Mouse (Mus musculus) left cerebral cortex, postnatal 36 days (tissue): Measurements from ENCODE around the gene Zp3. TPM values are rescaled to one million over a fixed set of nuclear protein-coding genes. Genes with fewer than 3 reads are reported as not detected.

Source experiments
- DNase-seq, 2 experiments: peaks; one replicate each; pipeline ENCODE4 v3.0.0; 2021 to 2022; ENCODE audit warnings: low spot score in 2 of 2, mixed read lengths in 1 of 2
- intact Hi-C: fragments of 180-260 bp; cut with DNase I; formaldehyde crosslinking; loops from one replicate; pipeline ENCODE4 v1.15.1; 2025
- total RNA-seq, 2 experiments: library from RNA; stranded (reverse); gene quantifications; 2 replicates each; pipeline ENCODE4 v1.2.3; 2021

The Zp3 gene
- total RNA-seq, 2 experiments from 2014 or later: not detected

- intact Hi-C loops: no loop called here
- peak; percentile 87 for DNase-seq
Measured at GRCm38 (mm10) chr5:135994725-135995687, 15.1 kb downstream of the Zp3 start, which contains the start of gene Dtx2. TSS of gene Dtx2 (plus strand) at chr5:135994800.

DNA sequence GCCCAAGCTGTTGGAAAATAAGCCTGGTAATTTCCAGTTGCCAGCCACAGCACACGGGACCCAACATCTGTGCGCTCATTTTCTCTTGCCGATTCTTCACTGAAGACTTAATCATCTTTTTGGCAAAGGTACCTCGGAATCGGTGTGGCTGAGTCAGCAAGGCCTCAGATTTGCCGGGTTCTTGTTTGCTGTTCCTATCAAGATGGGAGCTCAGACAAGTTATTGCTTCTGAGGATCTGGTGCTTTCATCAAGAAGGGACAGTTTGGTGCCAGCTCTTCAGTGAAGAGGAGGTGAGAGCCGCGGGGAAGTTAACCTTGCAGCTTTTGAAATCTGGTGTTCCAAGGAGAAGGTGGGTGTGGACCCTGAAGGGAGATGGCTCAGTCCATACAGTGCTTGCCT, 16.3 kb downstream of the Zp3 start:
- no peak for DNase-seq
- intact Hi-C loops: no loop called here

GRCm38 (mm10) chr5:136001222-136001621, 21.3 kb downstream of the Zp3 start:
- no peak for DNase-seq
- intact Hi-C loops: no loop called here

GRCm38 (mm10) chr5:136002325-136002724, 22.4 kb downstream of the Zp3 start:
- intact Hi-C loops: no loop called here
- DNase-seq: no peak

DNA sequence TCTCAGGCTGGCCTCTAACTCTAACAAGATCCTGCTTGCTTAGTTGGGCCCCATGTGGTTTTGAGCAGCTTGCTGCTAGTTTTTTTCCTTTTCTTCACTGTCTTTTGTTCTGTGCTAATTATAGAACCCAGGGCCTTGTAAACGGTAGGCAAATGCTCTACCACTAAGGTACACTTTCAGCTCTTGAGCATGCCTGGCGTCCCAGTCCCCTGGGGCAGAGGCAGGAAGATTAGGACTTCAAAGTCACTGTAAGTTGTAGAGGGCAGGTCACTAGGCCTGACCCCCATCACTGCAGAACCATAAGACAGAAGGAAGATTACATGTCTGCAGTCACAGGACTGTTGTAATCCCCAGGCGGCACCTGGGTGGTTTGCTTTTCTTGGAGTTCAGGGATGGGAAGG, 22.9 kb downstream of the Zp3 start:
- intact Hi-C loops: no loop called here
- no peak for DNase-seq

DNA sequence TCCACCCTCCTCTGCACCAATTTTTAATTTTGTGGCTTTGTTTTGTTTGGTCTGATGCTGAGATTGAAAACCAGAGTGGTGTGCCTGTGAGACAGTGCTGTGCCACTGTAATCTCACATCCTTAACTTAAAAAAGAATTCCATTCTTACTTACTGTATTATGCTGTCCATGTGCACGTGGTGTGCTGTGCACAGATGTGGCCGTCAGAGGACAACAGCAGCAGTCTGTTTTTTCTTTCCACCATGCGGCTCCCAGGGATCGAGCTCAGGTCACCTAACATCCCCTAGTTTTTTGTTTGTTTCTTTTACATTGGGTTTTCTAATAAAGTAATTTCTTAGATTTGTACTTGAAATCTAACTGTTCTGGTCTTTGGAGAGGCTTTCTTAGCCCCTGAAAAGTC, 24.6 kb downstream of the Zp3 start:
- intact Hi-C loops: no loop called here
- no peak for DNase-seq

- intact Hi-C loops: no loop called here
- DNase-seq: no peak
Measured at GRCm38 (mm10) chr5:136007745-136008144, 27.8 kb downstream of the Zp3 start.

GRCm38 (mm10) chr5:136014877-136015276, 35.0 kb downstream of the Zp3 start:
- DNase-seq: no peak
- intact Hi-C loops: no loop called here

GRCm38 (mm10) chr5:136015586-136015985, 35.7 kb downstream of the Zp3 start:
- DNase-seq: no peak

GRCm38 (mm10) chr5:136016014-136016876, 36.3 kb downstream of the Zp3 start:
- intact Hi-C loops: no loop called here
- no peak for DNase-seq

More at GRCm38 (mm10) chr5:136015586-136015985, 35.7 kb downstream of the Zp3 start:
- intact Hi-C loops: no loop called here

- no peak for DNase-seq
- intact Hi-C loops: no loop called here
Measured at GRCm38 (mm10) chr5:136017262-136017661, 37.4 kb downstream of the Zp3 start.

- intact Hi-C loops: no loop called here
- no peak for DNase-seq
Measured at GRCm38 (mm10) chr5:136018726-136019125, 38.8 kb downstream of the Zp3 start.

DNA sequence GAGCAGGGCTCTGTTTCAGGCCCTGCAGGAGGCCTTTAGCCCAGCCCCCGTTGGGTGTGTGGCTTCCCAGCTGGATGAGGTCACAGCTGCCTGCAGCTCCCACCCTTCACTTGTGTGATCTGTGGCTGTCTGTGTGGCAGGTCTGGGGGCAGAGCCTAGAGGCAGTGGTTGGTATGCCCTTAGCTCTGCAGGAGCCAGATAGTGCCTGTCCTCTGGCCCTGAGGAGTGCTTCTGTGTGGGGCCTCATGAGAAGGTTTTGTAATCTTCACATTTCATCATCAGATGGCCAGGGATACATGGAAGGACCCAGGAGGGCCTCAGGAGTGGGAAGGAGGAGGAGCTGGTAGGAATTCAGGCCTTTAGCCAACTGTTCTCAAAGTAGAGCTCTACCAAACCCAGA, 40.0 kb downstream of the Zp3 start:
- intact Hi-C loops: no loop called here
- DNase-seq: no peak

- DNase-seq: no peak
- intact Hi-C loops: no loop called here
Measured at GRCm38 (mm10) chr5:136025712-136026111, 45.8 kb downstream of the Zp3 start.

- DNase-seq: peak in 1 of 2 experiments; percentile 23
- intact Hi-C loops: no loop called here
Measured at GRCm38 (mm10) chr5:136026859-136027258, 47.0 kb downstream of the Zp3 start.

DNA sequence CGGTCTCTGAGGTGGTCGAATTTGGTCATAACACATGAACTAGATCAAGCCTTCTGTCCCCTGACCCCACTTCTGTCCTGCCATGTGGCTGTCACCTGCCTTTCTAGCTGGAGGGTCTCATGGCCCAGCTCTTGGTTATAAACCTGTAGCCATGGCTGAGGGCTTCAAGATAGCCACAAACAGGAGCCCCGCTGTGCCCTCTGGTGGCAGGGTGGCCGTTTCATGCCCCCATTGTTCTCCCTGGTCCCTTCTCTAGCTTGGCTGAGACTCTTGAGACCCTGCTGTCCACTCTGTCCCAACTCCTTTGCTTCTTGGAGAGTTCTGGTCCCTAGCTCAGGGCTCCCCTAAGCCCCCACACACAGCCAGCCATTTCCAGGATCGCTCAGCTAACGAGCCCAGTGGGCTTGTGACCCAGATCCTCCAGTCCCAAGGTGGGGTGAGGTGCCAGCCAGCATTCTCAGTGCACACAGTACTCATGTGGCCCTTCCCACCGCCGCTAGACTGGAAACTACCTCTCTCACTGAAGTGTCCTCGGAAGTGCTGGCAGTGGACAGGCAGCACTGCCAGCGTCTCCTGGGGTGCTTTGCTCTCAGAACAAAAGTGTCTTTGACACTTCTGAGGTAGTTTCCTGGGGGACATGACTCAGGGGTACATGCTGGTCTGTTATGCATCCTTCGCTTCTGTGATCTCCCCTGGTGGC, 47.9 kb downstream of the Zp3 start:
- intact Hi-C loops: no loop called here
- no peak for DNase-seq

GRCm38 (mm10) chr5:136034868-136035267, 55.0 kb downstream of the Zp3 start:
- no peak for DNase-seq
- intact Hi-C loops: no loop called here

- DNase-seq: no peak
- intact Hi-C loops: no loop called here
Measured at GRCm38 (mm10) chr5:136035285-136035684, 55.4 kb downstream of the Zp3 start.

DNA sequence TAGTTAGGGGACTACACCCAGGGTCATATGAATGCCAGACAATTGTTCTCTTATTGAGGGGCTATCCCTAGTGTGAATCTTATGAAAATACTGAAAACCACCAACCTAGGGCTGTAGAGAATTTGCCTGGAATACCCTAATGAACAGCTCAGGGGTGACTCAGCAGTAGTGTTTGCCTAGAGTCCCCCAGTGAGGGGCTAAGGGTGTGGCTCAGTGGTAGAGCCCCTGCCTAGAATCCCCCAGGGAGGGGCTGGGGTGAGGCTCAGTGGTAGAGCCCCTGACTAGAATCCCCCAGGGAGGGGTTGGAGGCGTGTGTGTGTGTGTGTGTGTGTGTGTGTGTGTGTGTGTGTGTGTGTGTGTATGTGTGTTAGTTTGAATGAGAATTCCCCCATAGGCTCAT, 56.8 kb downstream of the Zp3 start:
- intact Hi-C loops: no loop called here
- DNase-seq: no peak
